Mouse (Mus musculus): ENCODE data around the gene Lgals1.
A peak's percentile ranks its signal among the peaks of the same experiment; 100 is the strongest.

DNA sequence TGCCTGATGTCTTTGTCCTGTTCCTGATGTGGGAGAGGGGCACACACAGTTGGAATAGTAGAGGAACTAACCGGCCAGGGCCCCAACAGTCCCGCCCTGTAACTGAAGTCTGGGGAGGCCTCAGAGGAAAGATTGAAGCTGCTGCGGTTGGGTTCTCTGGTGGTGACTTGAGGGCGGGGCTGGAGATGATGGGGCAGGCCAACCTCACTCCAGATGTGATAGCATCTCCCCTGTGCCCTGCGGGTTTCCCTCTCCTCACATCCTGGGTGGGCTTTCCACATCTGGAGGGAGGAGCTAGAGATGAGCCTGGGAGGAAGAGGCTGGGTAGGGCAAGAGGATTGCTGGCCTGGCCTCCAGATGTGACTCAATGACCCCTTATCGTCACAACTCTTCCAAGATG, 2.9 kb upstream of the Lgals1 start:
- no peak for TF ChIP-seq CTCF (IDR thresholded peaks at IDR 0.05; ENCODE audit: low read depth)
- TF ChIP-seq EP300 (IDR thresholded peaks at IDR 0.05; ENCODE audit: low read depth), result peak; percentile 57
